Mouse (Mus musculus) cerebellum, adult 2 months (tissue): ENCODE measurements around the gene Nt5dc1.

Experiments used
- CTCF ChIP-seq: fragments of 200-500 bp; IDR thresholded peaks from 2 replicates; pipeline ENCODE4 v1.5.1; 2011; ENCODE audit warnings: low read depth, mild to moderate bottlenecking, control low read depth, low read length, moderate library complexity, borderline replicate concordance; ENCODE audit not compliant: insufficient read depth
- POLR2A ChIP-seq: fragments of 200-500 bp; IDR thresholded peaks from 2 replicates; pipeline ENCODE4 v1.6.1; 2011; ENCODE audit warnings: low read length, control low read depth, borderline replicate concordance; ENCODE audit not compliant: insufficient read depth

- TF ChIP-seq CTCF (no peak), POLR2A (no peak)
These were observed 54.6 kb downstream of the Nt5dc1 start for GRCm38 (mm10) chr10:34363756-34364155.
